Mouse (Mus musculus) limb, embryonic 12.5 days (tissue): ENCODE measurements around the gene U2af2. TPM values are rescaled to one million over a fixed set of nuclear protein-coding genes. Genes with fewer than 3 reads are reported as not detected.
A peak's percentile ranks its signal among the peaks of the same experiment; 100 is the strongest.

Source experiments
- ATAC-seq: fragments of 200-750 bp; cut with Nextera tagmentation; 2 replicates; pipeline ENCODE4 v1.8.0; 2017; ENCODE audit warnings: low read depth, moderate TSS enrichment; ENCODE audit not compliant: insufficient number of reproducible peaks, insufficient read depth, low FRiP score, low TSS enrichment
- H3K27ac ChIP-seq: fragments of 300-500 bp; sonication (generic); 2 replicates; pipeline ENCODE4 v1.5.1; 2016; ENCODE audit warnings: mild to moderate bottlenecking, moderate library complexity
- H3K27me3 ChIP-seq: fragments of 300-500 bp; sonication (generic); 2 replicates; pipeline ENCODE4 v1.6.1; 2016; ENCODE audit warnings: mild to moderate bottlenecking, moderate library complexity
- H3K36me3 ChIP-seq: fragments of 300-500 bp; sonication (generic); 2 replicates; pipeline ENCODE4 v1.6.1; 2016; ENCODE audit warnings: mild to moderate bottlenecking, moderate library complexity
- H3K4me1 ChIP-seq: fragments of 300-500 bp; sonication (generic); replicated peaks from 2 replicates; pipeline ENCODE4 v1.6.1; 2016
- H3K4me2 ChIP-seq: fragments of 300-500 bp; sonication (generic); 2 replicates; pipeline ENCODE4 v1.6.1; 2016; ENCODE audit warnings: mild to moderate bottlenecking, moderate library complexity
- H3K4me3 ChIP-seq: fragments of 300-500 bp; sonication (generic); replicated peaks from 2 replicates; pipeline ENCODE4 v1.5.1; 2016; ENCODE audit warnings: mild to moderate bottlenecking
- H3K9ac ChIP-seq: fragments of 300-500 bp; sonication (generic); replicated peaks from 2 replicates; pipeline ENCODE4 v1.6.1; 2016; ENCODE audit warnings: mild to moderate bottlenecking, moderate library complexity
- H3K9me3 ChIP-seq: fragments of 300-500 bp; sonication (generic); 2 replicates; pipeline ENCODE4 v1.6.1; 2016; ENCODE audit warnings: mild to moderate bottlenecking, moderate library complexity
- WGBS: fragments of 180-500 bp; shearing (Covaris S2); methylation state at CpG from one replicate; pipeline ENCODE4 v1.1.7; 2016; 5-methylcytosine and 5-hydroxymethylcytosine counted together
- polyA plus RNA-seq: library from polyadenylated mRNA; unstranded; fragments of >200 nt; fragmentation: Nextera tagmentation; extraction: Ambion mirVana; gene quantifications from 2 replicates; pipeline ENCODE4 v1.2.1, GENCODE M21; 2016

Gene U2af2
- polyA plus RNA-seq, 1 experiment from 2014 or later: 175 TPM

DNA sequence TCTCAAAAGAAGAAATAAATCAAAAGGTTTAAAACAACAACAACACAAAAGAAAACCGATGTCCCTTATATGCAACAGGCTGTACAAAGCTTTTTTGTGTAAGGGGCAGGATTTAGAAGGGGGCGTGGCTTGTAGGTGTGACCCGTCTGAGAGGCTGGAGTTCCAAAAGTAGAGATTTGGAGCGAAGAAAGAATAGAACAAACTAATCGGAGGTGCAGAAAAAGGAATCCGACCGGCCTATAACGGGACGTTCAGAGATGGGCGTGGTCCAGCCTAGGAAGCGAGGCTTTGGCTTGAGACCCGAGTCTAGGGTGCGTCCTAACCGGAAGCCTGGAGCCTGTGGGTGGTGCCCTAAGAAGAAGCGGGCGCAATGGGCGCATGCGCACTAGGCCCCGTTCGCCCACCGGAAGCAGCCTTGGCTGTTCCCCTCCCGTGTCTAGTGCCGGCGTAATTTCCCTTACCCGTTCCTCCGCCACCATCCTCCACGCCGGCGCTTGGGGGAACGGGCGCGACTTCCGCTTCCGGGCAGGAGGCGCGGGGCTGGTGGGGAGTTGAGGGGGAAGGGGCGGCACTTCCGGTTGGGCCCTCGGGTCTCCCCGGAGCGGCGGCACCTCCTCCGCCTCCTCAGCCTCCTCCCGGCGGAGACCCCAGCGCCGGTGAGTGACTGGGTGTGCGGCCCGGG is 41.8 kb upstream of the U2af2 start, which contains the start of the genes Zfp865 and Ccdc106:
TSS of gene Zfp865 (plus strand) at position 377 of the 682 bp plus-strand sequence.
TSS of gene Ccdc106 (plus strand) at position 554 of the 682 bp plus-strand sequence.
- peaks cover 23% of the 10 kb centered on the region for H3K4me1 ChIP-seq
- peak within 1 kb of the TSS; percentile 98 for H3K27ac ChIP-seq
- peak; percentile 89 for ATAC-seq
- peak within 1 kb of the TSS; percentile 87 for H3K4me2 ChIP-seq
- H3K36me3 ChIP-seq: peaks cover 46% of the 10 kb centered on the region
- H3K9me3 ChIP-seq: no peaks in the 10 kb centered on the region
- 0% methylated on average over 49 of the region's 49 CpGs for WGBS
- H3K27me3 ChIP-seq: no peaks in the 10 kb centered on the region
- H3K9ac ChIP-seq: peak within 1 kb of the TSS; percentile 93
- H3K4me3 ChIP-seq: peak within 1 kb of the TSS; percentile 84

DNA sequence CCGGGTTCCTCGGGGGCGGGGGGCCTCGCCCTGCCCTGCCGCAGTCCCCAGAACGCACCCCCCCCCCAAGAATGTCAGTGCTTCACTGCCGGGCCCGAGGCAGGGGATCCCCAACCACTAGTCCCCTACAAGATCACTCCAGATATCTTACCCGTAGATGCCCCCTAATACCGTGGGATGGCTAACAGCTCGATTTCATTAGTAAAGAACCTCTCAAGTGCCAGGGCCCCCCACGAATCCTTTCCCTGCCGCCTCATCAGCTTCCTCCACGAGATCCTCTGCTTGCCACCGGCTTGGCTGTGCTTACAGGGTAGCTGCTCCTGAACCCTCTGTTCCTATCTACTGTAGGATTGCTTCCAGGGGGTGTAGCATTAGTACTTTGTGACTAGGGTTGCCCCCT is 41.3 kb upstream of the U2af2 start:
- Histone ChIP-seq H3K9ac (peak overlapping the region; percentile 93), H3K36me3 (peaks cover 51% of the 10 kb centered on the region), H3K27ac (peak overlapping the region; percentile 98), H3K4me3 (peak overlapping the region; percentile 84), H3K4me1 (peaks cover 23% of the 10 kb centered on the region), H3K27me3 (no peaks in the 10 kb centered on the region), H3K4me2 (peak overlapping the region; percentile 87), H3K9me3 (no peaks in the 10 kb centered on the region)
- WGBS: under 1% methylated on average over 15 of the region's 15 CpGs
- ATAC-seq: no peak; the same call in 1 of the 2 replicates

DNA sequence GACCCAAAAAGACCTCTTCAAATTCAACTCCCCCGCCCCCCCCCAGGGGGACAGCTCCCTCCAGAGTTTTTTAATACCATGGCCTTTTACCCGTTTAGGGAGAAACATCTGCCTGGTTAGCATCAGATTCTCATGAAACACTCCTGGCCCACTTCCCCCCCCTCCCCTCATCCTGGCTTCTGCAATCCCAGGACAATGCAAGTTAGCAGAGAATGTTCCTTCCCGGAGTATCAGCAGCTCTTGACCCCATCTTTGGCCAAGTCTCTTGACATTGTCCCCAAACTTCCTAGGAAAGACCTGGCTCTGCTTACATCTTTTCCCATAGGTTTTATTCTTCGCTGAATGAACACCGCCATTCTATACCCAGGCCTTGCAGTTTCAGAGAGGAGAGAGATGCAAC is 40.7 kb upstream of the U2af2 start:
- Histone ChIP-seq H3K4me3 (peak overlapping the region; percentile 84), H3K27ac (0 out of 2 replicates have a peak overlapping the region, but pooled peaks have one; percentile 98), H3K36me3 (peaks cover 56% of the 10 kb centered on the region), H3K9me3 (no peaks in the 10 kb centered on the region), H3K4me1 (peaks cover 19% of the 10 kb centered on the region), H3K27me3 (no peaks in the 10 kb centered on the region), H3K9ac (peak overlapping the region; percentile 93), H3K4me2 (peak overlapping the region; percentile 87)
- WGBS: 52% methylated on average over 5 of the region's 5 CpGs
- no peak for ATAC-seq

DNA sequence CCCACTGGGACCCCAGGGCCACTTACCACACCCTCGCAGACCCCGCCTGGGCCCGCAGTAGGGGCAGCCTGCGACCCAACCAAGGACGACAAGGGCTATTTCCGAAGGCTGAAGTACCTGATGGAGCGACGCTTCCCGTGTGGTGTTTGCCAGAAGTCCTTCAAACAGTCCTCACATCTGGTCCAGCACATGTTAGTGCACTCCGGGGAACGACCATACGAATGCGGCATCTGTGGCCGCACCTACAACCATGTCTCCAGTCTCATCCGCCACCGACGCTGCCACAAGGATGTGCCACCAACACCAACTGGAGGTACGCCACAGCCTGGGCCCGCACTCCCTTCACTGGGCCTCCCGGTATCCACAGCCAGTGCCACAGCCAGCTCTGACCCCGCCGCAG is 32.4 kb upstream of the U2af2 start:
- Histone ChIP-seq H3K36me3 (peaks cover 99% of the 10 kb centered on the region), H3K9me3 (peaks cover 54% of the 10 kb centered on the region)
- 95% methylated on average over 22 of the region's 22 CpGs for WGBS

DNA sequence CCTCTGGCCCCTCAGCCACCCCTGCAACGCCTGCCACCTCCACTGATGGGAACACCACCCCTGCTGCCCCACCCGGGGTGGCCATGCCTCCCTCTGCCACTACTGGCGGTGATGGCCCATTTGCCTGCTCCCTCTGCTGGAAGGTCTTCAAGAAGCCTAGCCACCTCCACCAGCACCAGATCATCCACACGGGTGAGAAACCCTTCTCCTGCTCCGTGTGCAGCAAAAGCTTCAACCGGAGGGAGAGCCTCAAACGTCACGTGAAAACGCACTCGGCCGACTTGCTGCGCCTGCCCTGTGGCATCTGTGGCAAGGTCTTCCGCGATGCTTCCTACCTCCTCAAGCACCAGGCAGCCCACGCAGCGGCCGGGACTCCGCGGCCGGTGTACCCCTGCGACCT is 32.0 kb upstream of the U2af2 start:
- Histone ChIP-seq H3K27me3 (no peaks in the 10 kb centered on the region), H3K4me1 (no peaks in the 10 kb centered on the region), H3K9ac (no peak overlapping the region), H3K4me2 (no peak overlapping the region), H3K27ac (no peak overlapping the region), H3K4me3 (peak overlapping the region; percentile 0; the same call in 1 of the 2 replicates), H3K36me3 (peaks cover 99% of the 10 kb centered on the region), H3K9me3 (peaks cover 58% of the 10 kb centered on the region)
- no peak for ATAC-seq
- 92% methylated on average over 21 of the region's 21 CpGs for WGBS

More for the DNA sequence above, 32.4 kb upstream of the U2af2 start:
- H3K4me3 ChIP-seq: peak overlapping the region; percentile 0; the same call in 1 of the 2 replicates
- no peaks in the 10 kb centered on the region for H3K4me1 ChIP-seq
- H3K9ac ChIP-seq: no peak overlapping the region
- ATAC-seq: no peak
- no peaks in the 10 kb centered on the region for H3K27me3 ChIP-seq
- no peak overlapping the region for H3K27ac ChIP-seq
- H3K4me2 ChIP-seq: no peak overlapping the region

DNA sequence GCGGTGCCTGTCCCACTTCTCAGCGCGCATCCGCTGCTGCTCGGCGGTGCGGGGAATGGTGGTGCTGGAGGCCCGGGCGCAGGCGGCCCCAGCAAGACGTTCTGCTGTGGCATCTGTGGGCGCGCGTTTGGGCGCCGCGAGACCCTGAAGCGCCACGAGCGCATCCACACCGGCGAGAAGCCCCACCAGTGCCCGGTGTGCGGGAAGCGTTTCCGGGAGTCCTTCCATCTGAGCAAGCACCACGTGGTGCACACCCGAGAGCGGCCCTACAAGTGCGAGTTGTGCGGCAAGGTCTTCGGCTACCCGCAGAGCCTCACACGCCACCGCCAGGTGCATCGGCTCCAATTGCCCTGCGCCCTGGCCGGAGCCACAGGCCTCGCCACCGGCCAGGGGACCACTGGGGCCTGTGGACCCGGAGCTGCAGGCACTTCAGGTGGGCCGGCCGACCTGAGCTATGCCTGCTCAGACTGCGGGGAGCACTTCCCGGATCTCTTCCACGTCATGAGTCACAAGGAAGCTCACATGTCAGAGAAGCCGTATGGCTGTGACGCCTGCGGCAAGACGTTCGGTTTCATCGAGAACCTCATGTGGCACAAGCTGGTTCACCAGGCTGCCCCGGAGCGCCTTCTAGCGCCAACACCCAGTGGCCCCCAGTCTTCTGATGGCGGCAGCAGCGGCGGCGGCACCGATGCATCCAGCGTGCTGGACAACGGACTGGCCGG is 31.2 kb upstream of the U2af2 start:
- WGBS: 81% methylated on average over 63 of the region's 63 CpGs
- Histone ChIP-seq H3K27ac (no peak overlapping the region), H3K4me2 (no peak overlapping the region), H3K4me1 (no peaks in the 10 kb centered on the region), H3K9ac (no peak overlapping the region), H3K36me3 (peaks cover 99% of the 10 kb centered on the region), H3K27me3 (no peaks in the 10 kb centered on the region), H3K9me3 (peaks cover 61% of the 10 kb centered on the region), H3K4me3 (0 out of 2 replicates have a peak overlapping the region, but pooled peaks have one; percentile 2)
- ATAC-seq: no peak

DNA sequence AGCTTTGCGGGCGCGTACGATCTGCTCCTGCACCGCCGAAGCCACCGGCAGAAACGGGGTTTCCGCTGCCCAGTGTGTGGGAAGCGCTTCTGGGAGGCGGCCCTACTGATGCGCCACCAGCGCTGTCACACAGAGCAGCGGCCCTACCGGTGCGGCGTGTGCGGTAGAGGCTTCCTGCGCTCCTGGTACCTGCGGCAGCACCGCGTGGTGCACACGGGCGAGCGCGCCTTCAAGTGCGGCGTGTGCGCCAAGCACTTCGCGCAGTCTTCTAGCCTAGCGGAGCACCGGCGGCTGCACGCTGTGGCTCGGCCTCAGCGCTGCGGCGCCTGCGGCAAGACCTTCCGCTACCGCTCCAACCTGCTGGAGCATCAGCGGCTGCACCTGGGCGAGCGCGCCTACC is 30.4 kb upstream of the U2af2 start:
- Histone ChIP-seq H3K9me3 (peaks cover 67% of the 10 kb centered on the region), H3K27ac (no peak overlapping the region), H3K4me3 (0 out of 2 replicates have a peak overlapping the region, but pooled peaks have one; percentile 2), H3K9ac (no peak overlapping the region), H3K36me3 (peaks cover 99% of the 10 kb centered on the region), H3K27me3 (no peaks in the 10 kb centered on the region), H3K4me1 (no peaks in the 10 kb centered on the region), H3K4me2 (no peak overlapping the region)
- no peak for ATAC-seq
- 82% methylated on average over 46 of the region's 46 CpGs for WGBS

DNA sequence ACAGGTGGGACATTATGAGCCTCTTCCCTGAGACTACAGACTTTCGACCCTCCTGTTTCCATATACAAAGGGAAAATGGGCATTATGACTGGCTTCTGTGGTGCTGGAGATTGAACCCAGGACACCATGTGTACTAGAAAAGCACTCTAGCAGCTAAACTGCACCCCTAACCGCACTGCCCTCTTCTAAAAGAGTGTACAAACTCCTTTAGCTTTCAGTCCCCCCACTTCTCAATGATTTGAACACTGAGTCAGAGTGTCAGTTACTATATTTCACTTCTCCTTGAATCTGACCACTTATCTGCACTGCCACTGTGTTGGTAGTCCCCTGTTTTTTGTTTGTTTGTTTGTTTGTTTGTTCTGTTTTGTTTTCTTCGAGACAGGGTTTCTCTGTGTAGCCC is 28.1 kb upstream of the U2af2 start, which contains the start of gene 4632433K11Rik:
TSS of gene 4632433K11Rik (plus strand) at position 301 of the 400 bp plus-strand sequence.
- no peak within 1 kb of the TSS for H3K9ac ChIP-seq
- peaks cover 71% of the 10 kb centered on the region for H3K9me3 ChIP-seq
- H3K4me1 ChIP-seq: no peaks in the 10 kb centered on the region
- ATAC-seq: no peak
- whole genome bisulfite sequencing: 94% methylated on average over 3 of the region's 3 CpGs
- H3K27ac ChIP-seq: no peak within 1 kb of the TSS
- H3K4me3 ChIP-seq: no peak within 1 kb of the TSS
- H3K36me3 ChIP-seq: peaks cover 79% of the 10 kb centered on the region
- no peak within 1 kb of the TSS for H3K4me2 ChIP-seq
- H3K27me3 ChIP-seq: no peaks in the 10 kb centered on the region

DNA sequence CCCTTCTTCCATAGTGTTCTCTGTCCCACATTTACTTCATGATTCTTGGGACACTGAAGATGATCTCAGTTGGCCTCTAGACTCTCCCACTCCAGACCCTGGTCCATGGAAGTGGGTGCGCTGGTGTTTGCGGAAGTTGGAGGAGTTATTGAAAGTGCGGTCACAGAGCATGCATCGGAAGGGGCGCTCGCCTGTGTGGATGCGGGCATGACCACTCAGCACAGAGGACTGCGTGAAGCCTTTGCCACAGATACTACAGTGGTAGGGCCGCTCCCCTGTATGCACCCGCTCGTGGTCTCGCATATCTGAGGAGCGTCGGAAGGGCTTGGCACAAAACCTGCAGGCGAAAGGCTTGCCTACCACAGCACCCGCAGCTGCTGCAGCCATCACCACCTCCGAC is 26.3 kb upstream of the U2af2 start:
- peaks cover 5% of the 10 kb centered on the region; the same call in 1 of the 2 replicates for H3K4me1 ChIP-seq
- no peak overlapping the region for H3K4me3 ChIP-seq
- H3K9ac ChIP-seq: no peak overlapping the region
- H3K27ac ChIP-seq: no peak overlapping the region
- H3K4me2 ChIP-seq: no peak overlapping the region
- peaks cover 63% of the 10 kb centered on the region for H3K36me3 ChIP-seq
- WGBS: 97% methylated on average over 17 of the region's 17 CpGs
- ATAC-seq: no peak
- no peaks in the 10 kb centered on the region for H3K27me3 ChIP-seq
- H3K9me3 ChIP-seq: peaks cover 53% of the 10 kb centered on the region

DNA sequence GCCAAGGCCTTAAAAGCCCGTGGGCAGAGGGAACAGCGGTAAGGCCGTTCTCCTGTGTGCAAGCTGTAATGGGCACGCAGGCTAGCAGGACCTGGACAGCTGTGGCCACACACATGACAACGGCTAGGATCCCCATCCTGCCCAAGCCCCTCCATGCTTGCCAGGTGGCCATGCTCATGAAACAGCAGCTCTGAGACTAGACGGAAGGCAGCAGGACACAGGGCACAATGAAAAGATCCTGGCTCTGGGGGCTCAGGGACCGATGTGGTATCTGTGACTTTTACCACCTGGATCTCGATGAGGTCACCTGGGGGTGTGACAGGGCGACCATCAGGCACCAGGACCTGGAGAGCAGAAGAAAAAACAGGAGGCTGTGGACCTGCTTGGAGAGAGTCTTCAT is 25.8 kb upstream of the U2af2 start:
- Histone ChIP-seq H3K4me3 (no peak overlapping the region), H3K27ac (no peak overlapping the region), H3K9ac (no peak overlapping the region), H3K9me3 (peaks cover 48% of the 10 kb centered on the region), H3K4me1 (peaks cover 5% of the 10 kb centered on the region; the same call in 1 of the 2 replicates), H3K4me2 (no peak overlapping the region), H3K36me3 (peaks cover 61% of the 10 kb centered on the region), H3K27me3 (no peaks in the 10 kb centered on the region)
- WGBS: 92% methylated on average over 9 of the region's 9 CpGs
- ATAC-seq: no peak

DNA sequence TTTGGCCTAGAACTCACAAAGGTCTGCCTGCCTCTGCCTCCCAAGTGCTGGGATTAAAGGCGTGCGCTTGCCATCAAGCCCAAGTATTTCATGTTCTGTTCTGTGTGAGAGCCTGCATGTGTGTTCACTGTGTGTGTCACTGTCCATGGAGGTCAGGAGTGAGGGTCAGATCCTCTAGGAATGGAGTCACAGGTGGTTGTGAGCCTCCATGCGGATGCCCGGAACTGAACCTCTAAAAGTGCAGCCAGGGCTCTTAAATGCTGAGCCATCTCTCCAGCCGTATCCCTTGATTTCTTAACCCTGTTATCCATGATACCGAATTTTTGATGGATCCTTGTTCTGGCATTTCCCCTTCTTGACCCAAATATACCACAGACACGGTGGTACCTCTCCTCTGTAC is 24.9 kb upstream of the U2af2 start:
- peaks cover 5% of the 10 kb centered on the region; the same call in 1 of the 2 replicates for H3K4me1 ChIP-seq
- no peak overlapping the region for H3K4me2 ChIP-seq
- peaks cover 39% of the 10 kb centered on the region for H3K9me3 ChIP-seq
- no peak for ATAC-seq
- no peak overlapping the region for H3K27ac ChIP-seq
- peaks cover 58% of the 10 kb centered on the region for H3K36me3 ChIP-seq
- no peaks in the 10 kb centered on the region for H3K27me3 ChIP-seq
- no peak overlapping the region for H3K4me3 ChIP-seq
- WGBS: 91% methylated on average over 7 of the region's 7 CpGs
- no peak overlapping the region for H3K9ac ChIP-seq
